Mouse (Mus musculus) embryonic facial prominence, embryonic 11.5 days (tissue): Measurements from ENCODE around the gene Unc13d. TPM values are rescaled to one million over a fixed set of nuclear protein-coding genes. Genes with fewer than 3 reads are reported as not detected.
A peak's percentile ranks its signal among the peaks of the same experiment; 100 is the strongest.

Experiments
- ATAC-seq: fragments of 200-750 bp; cut with Nextera tagmentation; replicated peaks from 2 replicates; pipeline ENCODE4 v1.8.0; 2017; ENCODE audit warnings: low read depth; ENCODE audit not compliant: insufficient number of reproducible peaks, low FRiP score, low TSS enrichment
- DNase-seq: peaks from one replicate; pipeline ENCODE4 v3.0.0-alpha.2; 2015; ENCODE audit warnings: low spot score
- H3K27ac ChIP-seq: fragments of 300-500 bp; sonication (generic); replicated peaks from 2 replicates; pipeline ENCODE4 v1.5.1; 2014; ENCODE audit warnings: mild to moderate bottlenecking, low read depth, low read length, control low read depth
- H3K27me3 ChIP-seq: fragments of 300-500 bp; sonication (generic); 2 replicates; pipeline ENCODE4 v1.6.1; 2014; ENCODE audit warnings: mild to moderate bottlenecking, low read length, moderate library complexity, mixed read lengths; ENCODE audit not compliant: control insufficient read depth, insufficient read depth
- H3K36me3 ChIP-seq: fragments of 300-500 bp; sonication (generic); replicated peaks from 2 replicates; pipeline ENCODE4 v1.6.1; 2014; ENCODE audit warnings: low read depth, mild to moderate bottlenecking, low read length, moderate library complexity, mixed read lengths; ENCODE audit not compliant: control insufficient read depth, insufficient read depth
- H3K4me1 ChIP-seq: fragments of 300-500 bp; sonication (generic); 2 replicates; pipeline ENCODE4 v1.6.1; 2014; ENCODE audit warnings: low read length, mixed read lengths; ENCODE audit not compliant: control insufficient read depth, insufficient read depth
- H3K4me2 ChIP-seq: fragments of 300-500 bp; sonication (generic); 2 replicates; pipeline ENCODE4 v1.6.1; 2014; ENCODE audit warnings: low read depth, mild to moderate bottlenecking, control low read depth, low read length, moderate library complexity
- H3K4me3 ChIP-seq: fragments of 300-500 bp; sonication (generic); 2 replicates; pipeline ENCODE4 v1.5.1; 2014; ENCODE audit warnings: low read depth, low read length, control low read depth
- H3K9ac ChIP-seq: fragments of 300-500 bp; sonication (generic); replicated peaks from 2 replicates; pipeline ENCODE4 v1.6.1; 2014; ENCODE audit warnings: mild to moderate bottlenecking, control low read depth, low read length
- H3K9me3 ChIP-seq: fragments of 300-500 bp; sonication (generic); replicated peaks from 2 replicates; pipeline ENCODE4 v1.6.1; 2016; ENCODE audit warnings: mild to moderate bottlenecking, low read length, inconsistent platforms, mixed read lengths; ENCODE audit not compliant: control insufficient read depth
- WGBS: fragments of 180-500 bp; shearing (Covaris S2); extraction: QIAGEN DNeasy Blood & Tissue Kit; methylation state at CpG from one replicate; pipeline ENCODE4 v1.1.7; 2014; 5-methylcytosine and 5-hydroxymethylcytosine counted together
- polyA plus RNA-seq: library from polyadenylated mRNA; unstranded; fragments of >200 nt; fragmentation: Nextera tagmentation; extraction: Ambion mirVana; gene quantifications from 2 replicates; pipeline ENCODE4 v1.2.1, GENCODE M21; 2014

Unc13d gene
- polyA plus RNA-seq, 1 experiment from 2014 or later: 1.2 TPM

GRCm38 (mm10) chr11:116104006-116104646, 26.4 kb upstream of the Unc13d start:
- no peaks in the 10 kb centered on the region for H3K36me3 ChIP-seq
- peak overlapping the region; percentile 1; the same call in 1 of the 2 replicates for H3K4me2 ChIP-seq
- peak; percentile 50 for DNase-seq
- no peak overlapping the region for H3K4me3 ChIP-seq
- ATAC-seq: 0 out of 2 replicates have a peak, but pooled peaks have one; percentile 39
- peaks cover 10% of the 10 kb centered on the region for H3K4me1 ChIP-seq
- WGBS: 32% methylated on average over 14 of the region's 14 CpGs
- H3K9ac ChIP-seq: peak overlapping the region; percentile 14; the same call in 1 of the 2 replicates
- no peaks in the 10 kb centered on the region for H3K9me3 ChIP-seq
- peaks cover 26% of the 10 kb centered on the region for H3K27me3 ChIP-seq
- H3K27ac ChIP-seq: peak overlapping the region; percentile 25; the same call in 1 of the 2 replicates

- Histone ChIP-seq H3K4me3 (no peak overlapping the region), H3K27ac (no peak overlapping the region), H3K4me1 (peaks cover 7% of the 10 kb centered on the region), H3K27me3 (peaks cover 21% of the 10 kb centered on the region), H3K9ac (no peak overlapping the region), H3K9me3 (no peaks in the 10 kb centered on the region), H3K36me3 (no peaks in the 10 kb centered on the region), H3K4me2 (no peak overlapping the region)
- no peak for ATAC-seq
- 74% methylated on average over 12 of the region's 12 CpGs for WGBS
- no peak for DNase-seq
These were observed 25.8 kb upstream of the Unc13d start for GRCm38 (mm10) chr11:116103572-116103971.

- no peak for ATAC-seq
- WGBS: 55% methylated on average over 3 of the region's 4 CpGs
- peak overlapping the region; percentile 38; the same call in 1 of the 2 replicates for H3K9ac ChIP-seq
These were observed 24.7 kb upstream of the Unc13d start for GRCm38 (mm10) chr11:116102472-116102871.

GRCm38 (mm10) chr11:116101931-116102381, 24.2 kb upstream of the Unc13d start:
- no peak overlapping the region for H3K4me2 ChIP-seq
- WGBS: 25% methylated on average over 11 of the region's 11 CpGs
- DNase-seq (peak; percentile 39), ATAC-seq (no peak)
- H3K9ac ChIP-seq: peak overlapping the region; percentile 38; the same call in 1 of the 2 replicates
- no peaks in the 10 kb centered on the region for H3K36me3 ChIP-seq
- H3K9me3 ChIP-seq: no peaks in the 10 kb centered on the region
- H3K27ac ChIP-seq: peak overlapping the region; percentile 31
- no peak overlapping the region for H3K4me3 ChIP-seq
- peaks cover 7% of the 10 kb centered on the region for H3K4me1 ChIP-seq
- peaks cover 6% of the 10 kb centered on the region for H3K27me3 ChIP-seq

More at GRCm38 (mm10) chr11:116102472-116102871, 24.7 kb upstream of the Unc13d start:
- Histone ChIP-seq H3K36me3 (no peaks in the 10 kb centered on the region), H3K4me3 (no peak overlapping the region), H3K27ac (peak overlapping the region; percentile 31; the same call in 1 of the 2 replicates), H3K27me3 (peaks cover 11% of the 10 kb centered on the region), H3K4me1 (peaks cover 7% of the 10 kb centered on the region), H3K9me3 (no peaks in the 10 kb centered on the region), H3K4me2 (no peak overlapping the region)
- DNase-seq: no peak

- H3K27ac ChIP-seq: no peak overlapping the region
- ATAC-seq: no peak
- no peak overlapping the region for H3K4me3 ChIP-seq
- no peaks in the 10 kb centered on the region for H3K27me3 ChIP-seq
- no peak overlapping the region for H3K9ac ChIP-seq
- no peaks in the 10 kb centered on the region for H3K36me3 ChIP-seq
- H3K4me1 ChIP-seq: peaks cover 7% of the 10 kb centered on the region
- H3K9me3 ChIP-seq: no peaks in the 10 kb centered on the region
- no peak overlapping the region for H3K4me2 ChIP-seq
- WGBS: 81% methylated on average over 7 of the region's 7 CpGs
- no peak for DNase-seq
These were observed 23.1 kb upstream of the Unc13d start for GRCm38 (mm10) chr11:116100839-116101238.

GRCm38 (mm10) chr11:116100385-116100784, 22.6 kb upstream of the Unc13d start:
- Histone ChIP-seq H3K9ac (no peak overlapping the region), H3K4me1 (peaks cover 7% of the 10 kb centered on the region), H3K36me3 (no peaks in the 10 kb centered on the region), H3K27ac (no peak overlapping the region), H3K4me2 (no peak overlapping the region), H3K4me3 (no peak overlapping the region), H3K27me3 (no peaks in the 10 kb centered on the region), H3K9me3 (no peaks in the 10 kb centered on the region)
- DNase-seq (no peak), ATAC-seq (no peak)
- WGBS: 78% methylated on average over 6 of the region's 6 CpGs

GRCm38 (mm10) chr11:116099462-116099861, 21.7 kb upstream of the Unc13d start:
- Histone ChIP-seq H3K9me3 (no peaks in the 10 kb centered on the region), H3K36me3 (no peaks in the 10 kb centered on the region), H3K27ac (no peak overlapping the region), H3K4me2 (no peak overlapping the region), H3K4me3 (no peak overlapping the region), H3K27me3 (no peaks in the 10 kb centered on the region), H3K9ac (no peak overlapping the region), H3K4me1 (peaks cover 7% of the 10 kb centered on the region)
- DNase-seq: no peak
- no peak for ATAC-seq
- WGBS: 87% methylated on average over 6 of the region's 6 CpGs

- no peak for DNase-seq
- 71% methylated on average over 14 of the region's 14 CpGs for WGBS
- ATAC-seq: no peak
These were observed 21.1 kb upstream of the Unc13d start for GRCm38 (mm10) chr11:116098711-116099460.

More at GRCm38 (mm10) chr11:116098711-116099460, 21.1 kb upstream of the Unc13d start:
- Histone ChIP-seq H3K27ac (no peak overlapping the region), H3K4me2 (no peak overlapping the region), H3K4me3 (no peak overlapping the region), H3K36me3 (no peaks in the 10 kb centered on the region), H3K27me3 (no peaks in the 10 kb centered on the region), H3K9ac (no peak overlapping the region), H3K4me1 (peaks cover 3% of the 10 kb centered on the region), H3K9me3 (no peaks in the 10 kb centered on the region)
